Mouse (Mus musculus): ENCODE data around the gene Rell1. TPM values are rescaled to one million over a fixed set of nuclear protein-coding genes. Genes with fewer than 3 reads are reported as not detected.

Rell1 gene
- polyA plus RNA-seq, 1 experiment from 2014 or later, result 8.9 TPM

DNA sequence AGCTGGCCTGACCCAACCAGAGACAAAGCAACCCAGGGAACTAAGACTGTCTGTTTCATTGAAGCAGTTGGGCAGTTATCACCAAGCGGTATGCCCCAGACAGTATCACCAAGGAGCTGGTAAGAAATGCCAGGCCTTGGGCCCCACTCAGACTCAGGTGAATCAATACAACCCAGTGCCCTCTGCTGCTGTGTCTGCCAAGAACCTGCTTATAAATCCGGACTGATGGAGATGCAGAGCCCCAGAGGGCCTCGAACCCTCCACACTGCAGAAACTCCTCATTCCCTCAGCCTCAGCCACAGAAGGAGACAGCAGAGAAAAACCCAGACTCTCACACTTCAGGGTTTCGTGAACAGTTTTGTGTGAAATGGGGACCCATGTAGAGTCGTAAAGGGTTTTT, 82.4 kb downstream of the Rell1 start:
- no peak overlapping the region for H3K4me2 ChIP-seq
- no peaks in the 10 kb centered on the region for H3K9me3 ChIP-seq
- no peaks in the 10 kb centered on the region for H3K4me1 ChIP-seq
- no peaks in the 10 kb centered on the region for H3K36me3 ChIP-seq (replicated peaks)
- 87% methylated on average over 5 of the region's 5 CpGs for WGBS
- no peak overlapping the region for H3K27ac ChIP-seq
- no peak overlapping the region for H3K9ac ChIP-seq
- no peak overlapping the region for H3K4me3 ChIP-seq
- peak; percentile 42; the same call in 1 of the 2 replicates for ATAC-seq (replicated peaks)
- H3K27me3 ChIP-seq (replicated peaks), result no peaks in the 10 kb centered on the region

- H3K27ac ChIP-seq, result no peak overlapping the region
- peak; percentile 24; the same call in 1 of the 2 replicates for ATAC-seq (replicated peaks)
- WGBS, result 52% methylated on average over 10 of the region's 10 CpGs
Observed at GRCm38 (mm10) chr5:63879026-63879425, 89.7 kb downstream of the Rell1 start.

DNA sequence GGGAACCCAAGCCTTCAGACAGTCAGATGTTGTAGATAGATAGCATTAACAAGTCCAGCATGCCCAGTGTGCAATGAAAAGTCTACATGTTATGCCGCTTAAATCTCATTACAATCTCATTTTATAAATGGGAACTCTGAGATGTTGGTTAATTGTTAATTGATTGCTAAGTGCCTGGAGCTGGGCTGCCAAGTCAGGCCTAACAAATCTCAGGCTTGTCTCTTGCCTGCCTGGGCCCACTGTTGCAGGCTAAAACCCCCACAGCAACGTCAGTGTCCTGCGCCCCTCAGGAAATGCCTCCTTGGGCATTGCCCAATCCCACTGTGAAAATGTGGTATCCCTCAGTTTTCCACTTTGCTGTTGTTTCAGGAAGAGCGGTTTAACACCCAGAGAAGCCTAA, 92.6 kb downstream of the Rell1 start:
- Histone ChIP-seq H3K4me3 (no peak overlapping the region), H3K9me3 (no peaks in the 10 kb centered on the region), H3K27ac (no peak overlapping the region), H3K4me1 (peaks cover 15% of the 10 kb centered on the region), H3K4me2 (no peak overlapping the region), H3K9ac (no peak overlapping the region), H3K27me3 (replicated peaks) (no peaks in the 10 kb centered on the region), H3K36me3 (replicated peaks) (no peaks in the 10 kb centered on the region)
- WGBS, result 86% methylated on average over 4 of the region's 4 CpGs
- no peak for ATAC-seq (replicated peaks)

More at GRCm38 (mm10) chr5:63879026-63879425, 89.7 kb downstream of the Rell1 start:
- Histone ChIP-seq H3K9ac (no peak overlapping the region), H3K4me3 (no peak overlapping the region), H3K4me1 (0 out of 2 replicates have a peak, but pooled peaks cover 5% of the 10 kb centered on the region), H3K36me3 (replicated peaks) (no peaks in the 10 kb centered on the region), H3K9me3 (no peaks in the 10 kb centered on the region), H3K27me3 (replicated peaks) (no peaks in the 10 kb centered on the region), H3K4me2 (no peak overlapping the region)

- no peak overlapping the region for H3K4me2 ChIP-seq
- H3K9me3 ChIP-seq, result no peaks in the 10 kb centered on the region
- 65% methylated on average over 16 of the region's 16 CpGs for WGBS
- H3K27ac ChIP-seq, result no peak overlapping the region
- H3K4me1 ChIP-seq, result peaks cover 15% of the 10 kb centered on the region
- no peaks in the 10 kb centered on the region for H3K36me3 ChIP-seq (replicated peaks)
- no peak for ATAC-seq (replicated peaks)
- no peak overlapping the region for H3K9ac ChIP-seq
- no peaks in the 10 kb centered on the region for H3K27me3 ChIP-seq (replicated peaks)
- H3K4me3 ChIP-seq, result no peak overlapping the region
Observed at GRCm38 (mm10) chr5:63874880-63875279, 93.8 kb downstream of the Rell1 start.

DNA sequence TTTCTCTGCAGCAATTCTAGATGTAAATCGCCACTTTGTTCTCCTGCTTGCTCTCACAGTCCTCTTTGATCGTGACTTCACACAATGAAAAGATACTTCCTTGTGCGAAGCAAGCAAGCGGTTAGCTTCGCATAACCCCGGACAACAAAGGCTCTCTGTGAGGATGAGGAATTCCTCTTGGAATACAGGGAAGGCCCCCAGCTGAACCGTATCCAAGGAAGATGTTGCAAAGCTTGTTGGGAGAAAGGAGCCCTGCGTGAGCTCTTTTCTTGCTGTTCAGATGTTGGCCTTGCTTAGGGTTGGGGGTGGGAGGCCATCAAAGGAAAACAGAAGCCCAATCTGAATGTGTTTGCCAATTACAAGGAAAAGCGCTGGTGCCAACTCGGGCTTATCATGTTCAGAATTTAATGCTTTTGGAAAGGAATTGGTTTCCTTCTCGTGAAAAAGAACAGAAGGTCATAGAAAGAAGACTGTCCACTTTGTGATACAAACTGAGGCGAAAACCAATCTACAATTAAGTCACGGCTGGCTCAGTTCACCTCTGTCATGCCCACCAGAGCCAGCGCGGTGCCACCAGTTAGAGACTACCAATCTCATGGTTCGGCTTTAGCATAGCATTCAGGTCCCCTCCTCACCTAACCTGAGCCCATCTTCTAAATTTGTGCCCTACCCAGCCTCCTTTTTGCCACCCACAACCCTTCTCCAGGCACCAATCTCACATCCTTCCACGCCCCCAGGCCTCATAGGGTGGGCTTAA, 96.3 kb downstream of the Rell1 start:
- ATAC-seq (replicated peaks), result peak; percentile 75
- Histone ChIP-seq H3K27me3 (replicated peaks) (no peaks in the 10 kb centered on the region), H3K4me1 (peaks cover 10% of the 10 kb centered on the region), H3K27ac (peak overlapping the region; percentile 37), H3K36me3 (replicated peaks) (no peaks in the 10 kb centered on the region), H3K9ac (no peak overlapping the region), H3K4me3 (no peak overlapping the region), H3K9me3 (no peaks in the 10 kb centered on the region), H3K4me2 (peak overlapping the region; percentile 25; the same call in 1 of the 2 replicates)
- 30% methylated on average over 17 of the region's 17 CpGs for WGBS

DNA sequence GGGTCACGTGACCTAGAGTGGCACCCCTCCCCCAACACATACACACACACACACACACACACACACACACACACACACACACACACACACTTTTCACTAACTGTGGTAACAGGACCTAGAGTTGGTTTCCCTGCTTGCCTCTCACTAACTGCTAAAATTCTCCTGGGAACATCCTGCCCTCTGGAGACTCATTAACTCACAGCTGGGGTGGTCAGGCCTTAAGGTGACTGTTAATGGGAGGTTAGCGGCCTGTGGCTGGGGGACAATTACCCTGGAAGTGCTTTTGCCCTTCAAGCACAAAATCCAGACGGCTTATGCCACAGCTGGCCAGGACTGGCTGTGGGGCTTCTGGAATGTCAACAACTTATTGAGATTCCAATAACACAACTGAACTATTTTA, 101.3 kb downstream of the Rell1 start:
- H3K27me3 ChIP-seq (replicated peaks), result no peaks in the 10 kb centered on the region
- H3K27ac ChIP-seq, result no peak overlapping the region
- H3K9ac ChIP-seq, result no peak overlapping the region
- H3K9me3 ChIP-seq, result no peaks in the 10 kb centered on the region
- H3K4me3 ChIP-seq, result no peak overlapping the region
- no peak overlapping the region for H3K4me2 ChIP-seq
- ATAC-seq (replicated peaks), result no peak
- peaks cover 10% of the 10 kb centered on the region for H3K4me1 ChIP-seq
- no peaks in the 10 kb centered on the region for H3K36me3 ChIP-seq (replicated peaks)
- WGBS, result 34% methylated on average over 3 of the region's 3 CpGs

GRCm38 (mm10) chr5:63858901-63859300, 109.8 kb downstream of the Rell1 start:
- Histone ChIP-seq H3K9ac (no peak overlapping the region), H3K36me3 (replicated peaks) (no peaks in the 10 kb centered on the region), H3K4me3 (no peak overlapping the region), H3K9me3 (no peaks in the 10 kb centered on the region), H3K4me2 (no peak overlapping the region), H3K4me1 (no peaks in the 10 kb centered on the region), H3K27ac (no peak overlapping the region), H3K27me3 (replicated peaks) (no peaks in the 10 kb centered on the region)
- no peak for ATAC-seq (replicated peaks)
- 91% methylated on average over 8 of the region's 8 CpGs for WGBS

Other genes with a start within 250 kb of the Rell1 start
- 2.7 and 2.9 TPM in 2 replicates for gene 0610040J01Rik, start 156.5 kb downstream of the Rell1 start, polyA plus RNA-seq (2015; fragmentation: Nextera tagmentation; extraction: Ambion mirVana)
- gene Pgm2, start 124.1 kb upstream of the Rell1 start, polyA plus RNA-seq (2015; fragmentation: Nextera tagmentation; extraction: Ambion mirVana), result 17.3 and 17.7 TPM in 2 replicates
- 9.5 and 10.5 TPM in 2 replicates for gene Tbc1d1, start 187.4 kb upstream of the Rell1 start, polyA plus RNA-seq (2015; fragmentation: Nextera tagmentation; extraction: Ambion mirVana)

Data from midbrain, embryonic 15.5 days (tissue).